Mouse (Mus musculus): ENCODE measurements around the gene Sorcs3. TPM values are rescaled to one million over a fixed set of nuclear protein-coding genes. Genes with fewer than 3 reads are reported as not detected.

Sorcs3 gene
- polyA plus RNA-seq, 1 experiment from 2014 or later: 17.4 TPM

- 89% methylated on average over 2 of the region's 2 CpGs for WGBS
- ATAC-seq (ENCODE audit: low FRiP score): no peak
Observed at GRCm38 (mm10) chr19:48294251-48294650, 88.4 kb downstream of the Sorcs3 start.

GRCm38 (mm10) chr19:48298384-48298783, 92.6 kb downstream of the Sorcs3 start:
- whole genome bisulfite sequencing: 68% methylated on average over 2 of the region's 2 CpGs
- H3K36me3 ChIP-seq: no peaks in the 10 kb centered on the region
- no peaks in the 10 kb centered on the region for H3K9me3 ChIP-seq (replicated peaks)
- no peak overlapping the region for H3K4me3 ChIP-seq (replicated peaks)
- H3K27ac ChIP-seq (replicated peaks): no peak overlapping the region
- no peak overlapping the region for H3K4me2 ChIP-seq
- 0 out of 2 replicates have a peak, but pooled peaks cover 2% of the 10 kb centered on the region for H3K27me3 ChIP-seq (replicated peaks)
- H3K4me1 ChIP-seq: peaks cover 15% of the 10 kb centered on the region
- H3K9ac ChIP-seq (replicated peaks): no peak overlapping the region
- no peak for ATAC-seq (ENCODE audit: low FRiP score)

More at GRCm38 (mm10) chr19:48294251-48294650, 88.4 kb downstream of the Sorcs3 start:
- Histone ChIP-seq H3K4me2 (no peak overlapping the region), H3K27me3 (replicated peaks) (0 out of 2 replicates have a peak, but pooled peaks cover 2% of the 10 kb centered on the region), H3K36me3 (no peaks in the 10 kb centered on the region), H3K9me3 (replicated peaks) (no peaks in the 10 kb centered on the region), H3K4me1 (no peaks in the 10 kb centered on the region), H3K9ac (replicated peaks) (no peak overlapping the region), H3K27ac (replicated peaks) (no peak overlapping the region), H3K4me3 (replicated peaks) (no peak overlapping the region)

- Histone ChIP-seq H3K36me3 (no peaks in the 10 kb centered on the region), H3K4me3 (replicated peaks) (no peak overlapping the region), H3K4me2 (peak overlapping the region; percentile 31), H3K27ac (replicated peaks) (peak overlapping the region; percentile 28; the same call in 1 of the 2 replicates), H3K9me3 (replicated peaks) (no peaks in the 10 kb centered on the region), H3K9ac (replicated peaks) (no peak overlapping the region), H3K27me3 (replicated peaks) (0 out of 2 replicates have a peak, but pooled peaks cover 2% of the 10 kb centered on the region), H3K4me1 (peaks cover 15% of the 10 kb centered on the region)
- peak; percentile 74; the same call in 1 of the 2 replicates for ATAC-seq (ENCODE audit: low FRiP score)
- WGBS: 23% methylated on average over 14 of the region's 14 CpGs
Observed at GRCm38 (mm10) chr19:48300440-48301231, 94.8 kb downstream of the Sorcs3 start.

GRCm38 (mm10) chr19:48301300-48301699, 95.5 kb downstream of the Sorcs3 start:
- no peaks in the 10 kb centered on the region for H3K9me3 ChIP-seq (replicated peaks)
- no peak overlapping the region for H3K9ac ChIP-seq (replicated peaks)
- H3K27ac ChIP-seq (replicated peaks): peak overlapping the region; percentile 28; the same call in 1 of the 2 replicates
- no peaks in the 10 kb centered on the region for H3K36me3 ChIP-seq
- H3K4me3 ChIP-seq (replicated peaks): no peak overlapping the region
- H3K4me2 ChIP-seq: peak overlapping the region; percentile 31
- WGBS: 19% methylated on average over 3 of the region's 3 CpGs
- H3K27me3 ChIP-seq (replicated peaks): 0 out of 2 replicates have a peak, but pooled peaks cover 2% of the 10 kb centered on the region
- peaks cover 15% of the 10 kb centered on the region for H3K4me1 ChIP-seq
- ATAC-seq (ENCODE audit: low FRiP score): no peak

- H3K27ac ChIP-seq (replicated peaks): no peak overlapping the region
- no peak overlapping the region for H3K4me2 ChIP-seq
- no peaks in the 10 kb centered on the region for H3K9me3 ChIP-seq (replicated peaks)
- no peak overlapping the region for H3K4me3 ChIP-seq (replicated peaks)
- no peaks in the 10 kb centered on the region for H3K27me3 ChIP-seq (replicated peaks)
- 0 out of 2 replicates have a peak, but pooled peaks cover 11% of the 10 kb centered on the region for H3K4me1 ChIP-seq
- no peak overlapping the region for H3K9ac ChIP-seq (replicated peaks)
- WGBS: 89% methylated on average over 8 of the region's 8 CpGs
- ATAC-seq (ENCODE audit: low FRiP score): no peak
- H3K36me3 ChIP-seq: no peaks in the 10 kb centered on the region
Observed at GRCm38 (mm10) chr19:48308341-48308740, 102.5 kb downstream of the Sorcs3 start.

GRCm38 (mm10) chr19:48309531-48310337, 103.9 kb downstream of the Sorcs3 start:
- H3K27ac ChIP-seq (replicated peaks): no peak overlapping the region
- 47% methylated on average over 15 of the region's 15 CpGs for WGBS
- no peak for ATAC-seq (ENCODE audit: low FRiP score)
- no peak overlapping the region for H3K4me3 ChIP-seq (replicated peaks)
- no peak overlapping the region for H3K9ac ChIP-seq (replicated peaks)
- no peaks in the 10 kb centered on the region for H3K27me3 ChIP-seq (replicated peaks)
- no peaks in the 10 kb centered on the region for H3K9me3 ChIP-seq (replicated peaks)
- H3K36me3 ChIP-seq: no peaks in the 10 kb centered on the region
- H3K4me1 ChIP-seq: 0 out of 2 replicates have a peak, but pooled peaks cover 11% of the 10 kb centered on the region
- H3K4me2 ChIP-seq: peak overlapping the region; percentile 24; the same call in 1 of the 2 replicates

- 49% methylated on average over 6 of the region's 6 CpGs for WGBS
- Histone ChIP-seq H3K27ac (replicated peaks) (no peak overlapping the region), H3K4me2 (peak overlapping the region; percentile 24; the same call in 1 of the 2 replicates), H3K4me1 (0 out of 2 replicates have a peak, but pooled peaks cover 11% of the 10 kb centered on the region), H3K9me3 (replicated peaks) (no peaks in the 10 kb centered on the region), H3K4me3 (replicated peaks) (no peak overlapping the region), H3K27me3 (replicated peaks) (no peaks in the 10 kb centered on the region), H3K36me3 (no peaks in the 10 kb centered on the region), H3K9ac (replicated peaks) (no peak overlapping the region)
- no peak for ATAC-seq (ENCODE audit: low FRiP score)
Observed at GRCm38 (mm10) chr19:48310338-48310710, 104.5 kb downstream of the Sorcs3 start.

GRCm38 (mm10) chr19:48313776-48314175, 108.0 kb downstream of the Sorcs3 start:
- Histone ChIP-seq H3K9ac (replicated peaks) (no peak overlapping the region), H3K27ac (replicated peaks) (no peak overlapping the region), H3K9me3 (replicated peaks) (no peaks in the 10 kb centered on the region), H3K4me3 (replicated peaks) (no peak overlapping the region), H3K4me1 (0 out of 2 replicates have a peak, but pooled peaks cover 11% of the 10 kb centered on the region), H3K27me3 (replicated peaks) (no peaks in the 10 kb centered on the region), H3K36me3 (no peaks in the 10 kb centered on the region), H3K4me2 (no peak overlapping the region)
- 95% methylated on average over 9 of the region's 9 CpGs for WGBS
- ATAC-seq (ENCODE audit: low FRiP score): no peak

- Histone ChIP-seq H3K4me2 (no peak overlapping the region), H3K9ac (replicated peaks) (no peak overlapping the region), H3K36me3 (no peaks in the 10 kb centered on the region), H3K9me3 (replicated peaks) (no peaks in the 10 kb centered on the region), H3K4me3 (replicated peaks) (no peak overlapping the region), H3K27ac (replicated peaks) (no peak overlapping the region), H3K4me1 (peaks cover 3% of the 10 kb centered on the region; the same call in 1 of the 2 replicates), H3K27me3 (replicated peaks) (no peaks in the 10 kb centered on the region)
- ATAC-seq (ENCODE audit: low FRiP score): no peak
- 41% methylated on average over 6 of the region's 6 CpGs for WGBS
Observed at GRCm38 (mm10) chr19:48327115-48327514, 121.3 kb downstream of the Sorcs3 start.

- Histone ChIP-seq H3K9me3 (replicated peaks) (no peaks in the 10 kb centered on the region), H3K27me3 (replicated peaks) (no peaks in the 10 kb centered on the region), H3K4me1 (peaks cover 3% of the 10 kb centered on the region; the same call in 1 of the 2 replicates), H3K27ac (replicated peaks) (no peak overlapping the region), H3K4me3 (replicated peaks) (no peak overlapping the region), H3K36me3 (no peaks in the 10 kb centered on the region), H3K9ac (replicated peaks) (no peak overlapping the region), H3K4me2 (no peak overlapping the region)
- ATAC-seq (ENCODE audit: low FRiP score): peak; percentile 61; the same call in 1 of the 2 replicates
- WGBS: 63% methylated on average over 8 of the region's 8 CpGs
Observed at GRCm38 (mm10) chr19:48328171-48328570, 122.3 kb downstream of the Sorcs3 start.

GRCm38 (mm10) chr19:48331640-48332039, 125.8 kb downstream of the Sorcs3 start:
- no peak for ATAC-seq (ENCODE audit: low FRiP score)
- H3K27ac ChIP-seq (replicated peaks): no peak overlapping the region
- no peak overlapping the region for H3K4me3 ChIP-seq (replicated peaks)
- no peaks in the 10 kb centered on the region for H3K9me3 ChIP-seq (replicated peaks)
- peaks cover 3% of the 10 kb centered on the region for H3K4me1 ChIP-seq
- H3K36me3 ChIP-seq: no peaks in the 10 kb centered on the region
- no peak overlapping the region for H3K4me2 ChIP-seq
- no peak overlapping the region for H3K9ac ChIP-seq (replicated peaks)
- WGBS: 12% methylated on average over 1 of the region's 1 CpGs
- no peaks in the 10 kb centered on the region for H3K27me3 ChIP-seq (replicated peaks)

Data from neural tube, embryonic 15.5 days (tissue).